Mouse (Mus musculus): ENCODE measurements around the gene Olfr53. TPM values are rescaled to one million over a fixed set of nuclear protein-coding genes. Genes with fewer than 3 reads are reported as not detected.
"Not testable (repeated sequence)": the region's sequence is repeated elsewhere in the genome, so short reads cannot be mapped to it uniquely, and the experiment has no call there.

The Olfr53 gene
- total RNA-seq (2021), result not detected
- long read RNA-seq, experiment 1, result 0 reads
- long read RNA-seq, experiment 2, result 0 reads

- no peak for DNase-seq (ENCODE audit: low spot score in 2 of 2)
- intact Hi-C loops (cut with DNase I), result no loop called here
Observed at GRCm38 (mm10) chr7:140646152-140646551, at the start of gene Olfr53. Olfr53 (plus strand) TSS chr7:140646452.

- intact Hi-C loops (cut with DNase I); DNase-seq (ENCODE audit: low spot score in 2 of 2): not testable (repeated sequence)
Observed at GRCm38 (mm10) chr7:140600969-140601368, 45.3 kb upstream of the Olfr53 start, which contains the start of gene Olfr46. Olfr46 (plus strand) TSS chr7:140601269.

GRCm38 (mm10) chr7:140628670-140629069, 17.6 kb upstream of the Olfr53 start, which contains the start of gene Olfr61:
Olfr61 (plus strand) TSS chr7:140628970.
- intact Hi-C loops (cut with DNase I); DNase-seq (ENCODE audit: low spot score in 2 of 2): not testable (repeated sequence)

GRCm38 (mm10) chr7:140630559-140630958, 15.7 kb upstream of the Olfr53 start:
- DNase-seq (ENCODE audit: low spot score in 2 of 2), result no peak
- intact Hi-C loops (cut with DNase I), result no loop called here

- no peak for DNase-seq (ENCODE audit: low spot score in 2 of 2)
- intact Hi-C loops (cut with DNase I), result no loop called here
Observed at GRCm38 (mm10) chr7:140659630-140660029, 13.4 kb downstream of the Olfr53 start, which contains the start of gene Olfr539. Olfr539 (plus strand) TSS chr7:140659930.

GRCm38 (mm10) chr7:140670693-140671092, 24.4 kb downstream of the Olfr53 start:
- intact Hi-C loops (cut with DNase I); DNase-seq (ENCODE audit: low spot score in 2 of 2): not testable (repeated sequence)

- DNase-seq (ENCODE audit: low spot score in 2 of 2), result no peak
- intact Hi-C loops (cut with DNase I), result no loop called here
Observed at GRCm38 (mm10) chr7:140675863-140676262, 29.6 kb downstream of the Olfr53 start.

GRCm38 (mm10) chr7:140679591-140679990, 33.3 kb downstream of the Olfr53 start:
- DNase-seq (ENCODE audit: low spot score in 2 of 2); intact Hi-C loops (cut with DNase I): not testable (repeated sequence)

- DNase-seq (ENCODE audit: low spot score in 2 of 2), result no peak
- intact Hi-C loops (cut with DNase I), result no loop called here
Observed at GRCm38 (mm10) chr7:140681651-140682050, 35.4 kb downstream of the Olfr53 start, which contains the start of gene Olfr45. Olfr45 (plus strand) TSS chr7:140681951.

- intact Hi-C loops (cut with DNase I), result no loop called here
Observed at GRCm38 (mm10) chr7:140696967-140697366, 50.7 kb downstream of the Olfr53 start, which contains the start of gene Olfr541. Olfr541 (plus strand) TSS chr7:140697267.

More at GRCm38 (mm10) chr7:140696967-140697366, 50.7 kb downstream of the Olfr53 start, which contains the start of gene Olfr541:
- no peak for DNase-seq (ENCODE audit: low spot score in 2 of 2)

Other genes starting within 250 kb of the Olfr53 start
- gene Olfr531, start 243.5 kb upstream of the Olfr53 start, total RNA-seq (2021), result not detected
- gene Olfr532, start 224.8 kb upstream of the Olfr53 start, total RNA-seq (2021), result not detected
- gene Olfr533, start 183.1 kb upstream of the Olfr53 start, total RNA-seq (2021), result not detected
- not detected for gene Olfr535, start 162.2 kb upstream of the Olfr53 start, total RNA-seq (2021)
- not detected for gene Olfr536, start 139.1 kb upstream of the Olfr53 start, total RNA-seq (2021)
- not detected for gene Olfr538, start 78.6 kb upstream of the Olfr53 start, total RNA-seq (2021)
- under 1 TPM in 1 of 2 experiments, not detected in 1; 0.04 TPM for gene Olfr46, start 45.2 kb upstream of the Olfr53 start, total RNA-seq (2021)
- not detected for gene Olfr61, start 17.5 kb upstream of the Olfr53 start, total RNA-seq (2021)
- gene Olfr539, start 13.5 kb downstream of the Olfr53 start, total RNA-seq (2021), result under 1 TPM; 0.06 to 0.07 TPM
- not detected for gene Olfr45, start 35.5 kb downstream of the Olfr53 start, total RNA-seq (2021)
- not detected for gene Olfr541, start 50.8 kb downstream of the Olfr53 start, total RNA-seq (2021)
- not detected for gene Cyp2e1, start 117.3 kb downstream of the Olfr53 start, total RNA-seq (2021)
- gene Syce1, start 141.4 kb downstream of the Olfr53 start, total RNA-seq (2021), result under 1 TPM; 0.24 to 0.38 TPM
- gene Zfp941, start 175.7 kb downstream of the Olfr53 start, total RNA-seq (2021), result 10 to 100 TPM; 15.3 to 16.3 TPM
- gene Urah, start 188.6 kb downstream of the Olfr53 start, total RNA-seq (2021), result 1 to 10 TPM; 1.1 to 1.5 TPM
- not detected for gene Scgb1c1, start 199.1 kb downstream of the Olfr53 start, total RNA-seq (2021)
- gene Odf3, start 201.4 kb downstream of the Olfr53 start, total RNA-seq (2021), result not detected
- gene Gm45785, start 209.9 kb downstream of the Olfr53 start, total RNA-seq (2021), result under 1 TPM; 0.93 to 0.99 TPM
- 10 to 100 TPM; 77.1 to 81.7 TPM for gene Ric8a, start 210.5 kb downstream of the Olfr53 start, total RNA-seq (2021)
- gene Bet1l, start 211.1 kb downstream of the Olfr53 start, total RNA-seq (2021), result 10 to 100 TPM; 25.4 to 27.2 TPM
- 100 to 1,000 TPM; 128 to 133 TPM for gene Psmd13, start 235.5 kb downstream of the Olfr53 start, total RNA-seq (2021)
- gene Sirt3, start 235.9 kb downstream of the Olfr53 start, total RNA-seq (2021), result 10 to 100 TPM; 66.2 to 67.2 TPM

Data from left cerebral cortex, postnatal 14 days (tissue).